Mouse (Mus musculus): ENCODE measurements at regions not wholly inside any gene's neighbourhood (a gene's known extent, or its start where the extent isn't known, plus 50 kb on each side); places are given as distances from the start of the nearest gene placed in this dataset.

DNA sequence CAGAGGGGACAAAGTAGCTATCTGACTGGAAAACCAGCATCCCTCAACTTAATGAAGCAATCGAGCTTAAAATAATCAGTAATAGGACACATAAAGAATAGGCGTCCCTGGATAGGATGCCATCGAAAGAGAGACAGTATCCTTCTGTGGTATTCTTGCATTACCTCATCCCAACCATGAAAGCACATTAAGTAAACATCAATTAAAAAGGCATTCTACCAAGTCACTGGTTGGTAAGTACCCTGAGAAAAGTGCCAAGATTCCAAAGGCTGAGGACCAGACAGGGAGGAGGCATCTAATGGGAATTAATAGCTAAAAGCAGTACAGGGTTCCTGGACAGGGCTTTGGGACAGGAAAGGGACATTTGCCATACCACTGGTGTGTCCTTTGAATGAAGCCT is 118.8 kb downstream of the Lmo4 start:
- no peak for TF ChIP-seq CTCF (IDR thresholded peaks at IDR 0.05; ENCODE audit: borderline replicate concordance, insufficient read depth, low read length)
- no peak for TF ChIP-seq POLR2A (IDR thresholded peaks at IDR 0.05; ENCODE audit: low read depth, low read length)
